Mouse (Mus musculus) natural killer cell, adult 2 months (primary cell): ENCODE measurements around the gene Fbxw8.

Experiments
- DNase-seq, 2 experiments: peaks; one replicate each; pipeline ENCODE4 v3.0.0; 2022; ENCODE audit warnings: low spot score in 2 of 2

Gene Fbxw8

GRCm38 (mm10) chr5:118108124-118108793, 47.0 kb downstream of the Fbxw8 start:
- no peak for DNase-seq

- DNase-seq = no peak
Observed at GRCm38 (mm10) chr5:118106667-118107066, 48.6 kb downstream of the Fbxw8 start.

GRCm38 (mm10) chr5:118105536-118105935, 49.7 kb downstream of the Fbxw8 start:
- no peak for DNase-seq

GRCm38 (mm10) chr5:118099870-118100478, 55.3 kb downstream of the Fbxw8 start:
- DNase-seq = no peak

GRCm38 (mm10) chr5:118099069-118099869, 56.0 kb downstream of the Fbxw8 start:
- no peak for DNase-seq

- no peak for DNase-seq
Observed at GRCm38 (mm10) chr5:118096317-118096716, 58.9 kb downstream of the Fbxw8 start.

GRCm38 (mm10) chr5:118095849-118096248, 59.4 kb downstream of the Fbxw8 start:
- DNase-seq = no peak

- no peak for DNase-seq
Observed at GRCm38 (mm10) chr5:118095433-118095832, 59.8 kb downstream of the Fbxw8 start.

- DNase-seq = no peak
Observed at GRCm38 (mm10) chr5:118093321-118094035, 61.8 kb downstream of the Fbxw8 start.

GRCm38 (mm10) chr5:118090837-118091236, 64.4 kb downstream of the Fbxw8 start:
- DNase-seq = peak in 1 of 2 experiments; percentile 16

GRCm38 (mm10) chr5:118090101-118090500, 65.2 kb downstream of the Fbxw8 start:
- DNase-seq = no peak

GRCm38 (mm10) chr5:118089102-118089501, 66.2 kb downstream of the Fbxw8 start:
- no peak for DNase-seq

- DNase-seq = no peak
Observed at GRCm38 (mm10) chr5:118086956-118087355, 68.3 kb downstream of the Fbxw8 start.

- peak in 1 of 2 experiments; percentile 17 for DNase-seq
Observed at GRCm38 (mm10) chr5:118085313-118085712, 70.0 kb downstream of the Fbxw8 start.

GRCm38 (mm10) chr5:118084171-118084727, 71.0 kb downstream of the Fbxw8 start:
- DNase-seq = no peak

GRCm38 (mm10) chr5:118083060-118083638, 72.1 kb downstream of the Fbxw8 start:
- no peak for DNase-seq

- DNase-seq = peak; percentile 51 to 61
Observed at GRCm38 (mm10) chr5:118081996-118082395, 73.3 kb downstream of the Fbxw8 start.

- no peak for DNase-seq
Observed at GRCm38 (mm10) chr5:118081374-118081949, 73.8 kb downstream of the Fbxw8 start.

GRCm38 (mm10) chr5:118079839-118080250, 75.4 kb downstream of the Fbxw8 start:
- DNase-seq = no peak

GRCm38 (mm10) chr5:118079354-118079753, 75.9 kb downstream of the Fbxw8 start:
- DNase-seq = no peak

GRCm38 (mm10) chr5:118078550-118078949, 76.7 kb downstream of the Fbxw8 start:
- no peak for DNase-seq
